Mouse (Mus musculus) intestine, embryonic 16.5 days (tissue): ENCODE results near the gene a. TPM values are rescaled to one million over a fixed set of nuclear protein-coding genes. Genes with fewer than 3 reads are reported as not detected.
"Not testable (repeated sequence)": the region's sequence is repeated elsewhere in the genome, so short reads cannot be mapped to it uniquely, and the experiment has no call there.

Source experiments
- ATAC-seq: fragments of 200-750 bp; cut with Nextera tagmentation; 2 replicates; pipeline ENCODE4 v1.8.0; 2017; ENCODE audit warnings: moderate TSS enrichment, moderate library complexity
- H3K27ac ChIP-seq: fragments of 300-500 bp; sonication (generic); 2 replicates; pipeline ENCODE4 v1.5.1; 2014; ENCODE audit warnings: mild to moderate bottlenecking, low read length
- H3K27me3 ChIP-seq: fragments of 300-500 bp; sonication (generic); replicated peaks from 2 replicates; pipeline ENCODE4 v1.6.1; 2014; ENCODE audit warnings: low read length, control low read depth, mixed read lengths; ENCODE audit not compliant: control insufficient read depth, insufficient read depth
- H3K36me3 ChIP-seq: fragments of 300-500 bp; sonication (generic); 2 replicates; pipeline ENCODE4 v1.6.1; 2014; ENCODE audit warnings: low read length, control low read depth; ENCODE audit not compliant: control insufficient read depth, insufficient read depth
- H3K4me1 ChIP-seq: fragments of 300-500 bp; sonication (generic); 2 replicates; pipeline ENCODE4 v1.6.1; 2014; ENCODE audit warnings: low read length, control low read depth, mixed read lengths; ENCODE audit not compliant: control insufficient read depth, insufficient read depth
- H3K4me2 ChIP-seq: fragments of 300-500 bp; sonication (generic); 2 replicates; pipeline ENCODE4 v1.6.1; 2014; ENCODE audit warnings: low read depth, low read length, control low read depth
- H3K4me3 ChIP-seq: fragments of 300-500 bp; sonication (generic); 2 replicates; pipeline ENCODE4 v1.5.1; 2014; ENCODE audit warnings: mild to moderate bottlenecking, low read length
- H3K9ac ChIP-seq: fragments of 300-500 bp; sonication (generic); 2 replicates; pipeline ENCODE4 v1.6.1; 2014; ENCODE audit warnings: low read depth, low read length
- H3K9me3 ChIP-seq: fragments of 300-500 bp; sonication (generic); 2 replicates; pipeline ENCODE4 v1.6.1; 2016; ENCODE audit warnings: low read length, control low read depth; ENCODE audit not compliant: control insufficient read depth
- WGBS: fragments of 180-500 bp; shearing (Covaris S2); extraction: QIAGEN DNeasy Blood & Tissue Kit; methylation state at CpG from one replicate; pipeline ENCODE4 v1.1.7; 2014; 5-methylcytosine and 5-hydroxymethylcytosine counted together
- polyA plus RNA-seq: library from polyadenylated mRNA; unstranded; fragments of >200 nt; fragmentation: Nextera tagmentation; extraction: Ambion mirVana; gene quantifications from 2 replicates; pipeline ENCODE4 v1.2.1, GENCODE M21; 2015

The a gene
- polyA plus RNA-seq, 1 experiment from 2014 or later = not detected

DNA sequence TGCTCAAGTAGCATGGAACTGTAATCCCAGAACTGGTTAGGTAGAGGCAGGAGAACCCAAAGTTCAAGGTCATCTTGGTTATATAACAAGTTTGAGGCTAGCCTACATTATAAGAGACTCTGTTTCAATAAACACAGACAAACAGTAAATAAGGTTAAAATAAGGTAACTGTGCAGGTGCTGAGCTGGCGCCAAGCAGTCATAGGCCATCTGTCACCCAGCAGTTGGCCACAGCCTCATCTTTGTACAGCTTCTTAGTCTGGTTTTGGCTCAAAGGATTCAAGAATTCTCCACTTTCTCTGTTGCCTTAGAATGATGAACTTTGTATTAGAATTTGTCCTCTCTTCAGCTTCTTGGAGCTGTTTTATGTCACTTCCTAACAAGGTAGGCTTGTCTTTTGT, 76.9 kb downstream of the a start:
- H3K27ac ChIP-seq = no peak overlapping the region
- H3K4me2 ChIP-seq = no peak overlapping the region
- H3K27me3 ChIP-seq = no peaks in the 10 kb centered on the region
- H3K4me3 ChIP-seq = no peak overlapping the region
- WGBS = 84% methylated on average over 1 of the region's 1 CpGs
- no peak overlapping the region for H3K9ac ChIP-seq
- no peaks in the 10 kb centered on the region for H3K4me1 ChIP-seq
- peaks cover 34% of the 10 kb centered on the region for H3K36me3 ChIP-seq
- ATAC-seq = no peak
- H3K9me3 ChIP-seq = no peaks in the 10 kb centered on the region

GRCm38 (mm10) chr2:154869954-154870641, 78.9 kb downstream of the a start:
- H3K4me1 ChIP-seq = no peaks in the 10 kb centered on the region
- no peaks in the 10 kb centered on the region for H3K9me3 ChIP-seq
- ATAC-seq = no peak
- H3K9ac ChIP-seq = no peak overlapping the region
- no peak overlapping the region for H3K27ac ChIP-seq
- H3K36me3 ChIP-seq = peaks cover 26% of the 10 kb centered on the region
- H3K4me3 ChIP-seq = no peak overlapping the region
- H3K27me3 ChIP-seq = no peaks in the 10 kb centered on the region
- H3K4me2 ChIP-seq = no peak overlapping the region

GRCm38 (mm10) chr2:154876621-154877020, 85.4 kb downstream of the a start:
- no peak overlapping the region for H3K27ac ChIP-seq
- H3K9ac ChIP-seq = no peak overlapping the region
- H3K36me3 ChIP-seq = peaks cover 9% of the 10 kb centered on the region; the same call in 1 of the 2 replicates
- no peak overlapping the region for H3K4me3 ChIP-seq
- ATAC-seq = no peak
- no peak overlapping the region for H3K4me2 ChIP-seq
- H3K9me3 ChIP-seq = no peaks in the 10 kb centered on the region
- 71% methylated on average over 2 of the region's 2 CpGs for WGBS
- H3K4me1 ChIP-seq = no peaks in the 10 kb centered on the region; the same call in 1 of the 2 replicates
- H3K27me3 ChIP-seq = no peaks in the 10 kb centered on the region

GRCm38 (mm10) chr2:154891585-154891984, 100.4 kb downstream of the a start:
- Histone ChIP-seq H3K27me3 (no peaks in the 10 kb centered on the region), H3K27ac (no peak overlapping the region)
- WGBS = 13% methylated on average over 2 of the region's 2 CpGs

DNA sequence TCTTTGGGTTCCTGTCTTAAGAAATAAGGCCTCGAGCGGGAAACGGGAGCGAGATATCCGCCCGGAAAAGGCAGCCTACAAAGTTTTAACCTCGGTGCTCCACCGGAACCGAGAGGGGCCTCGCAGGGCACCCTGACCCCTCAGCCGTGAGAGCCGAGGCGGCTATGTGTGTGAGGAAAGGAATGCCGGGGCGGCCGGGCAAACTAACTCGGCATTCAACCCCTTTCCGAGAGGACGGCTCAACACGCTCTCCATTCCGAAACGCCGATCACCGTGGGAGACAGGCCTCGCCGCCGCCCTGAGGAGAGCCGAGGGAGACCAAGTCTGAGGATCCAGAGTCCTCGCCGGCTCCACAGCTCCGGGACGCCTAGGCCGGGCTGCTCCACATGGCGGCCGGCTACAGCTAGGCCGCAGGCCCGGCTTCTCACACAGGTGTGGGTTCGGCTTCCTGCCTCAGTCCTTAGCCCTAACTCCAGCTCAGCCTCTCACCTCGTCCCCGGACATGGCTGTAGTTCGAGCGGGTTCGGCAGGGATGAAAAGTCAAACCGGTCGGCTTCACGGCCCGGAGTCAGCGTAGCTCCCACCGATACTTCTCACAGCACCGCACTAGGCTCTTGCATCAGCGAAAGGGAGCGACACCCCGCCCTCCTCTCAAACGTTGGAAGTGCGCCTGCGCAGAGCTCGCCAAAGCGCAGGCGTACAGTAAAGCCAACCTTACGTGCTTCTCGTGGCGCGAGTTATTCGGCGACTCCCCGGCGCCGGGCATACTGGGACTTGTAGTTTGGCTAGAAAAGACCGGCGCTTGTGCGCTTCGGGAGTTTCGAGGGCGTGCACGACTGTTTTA, 101.2 kb downstream of the a start, which contains the start of gene Eif2s2:
Gene Eif2s2, minus strand, starts transcription at position 735 of the 844 bp plus-strand sequence.
- peak; percentile 97 for ATAC-seq
- H3K27ac ChIP-seq = peak within 1 kb of the TSS; percentile 77
- H3K4me3 ChIP-seq = peak within 1 kb of the TSS; percentile 69
- H3K4me2 ChIP-seq = peak within 1 kb of the TSS; percentile 72
- no peaks in the 10 kb centered on the region for H3K36me3 ChIP-seq
- no peaks in the 10 kb centered on the region for H3K27me3 ChIP-seq
- H3K4me1 ChIP-seq = peaks cover 13% of the 10 kb centered on the region
- no peaks in the 10 kb centered on the region for H3K9me3 ChIP-seq
- peak within 1 kb of the TSS; percentile 91 for H3K9ac ChIP-seq
- WGBS = under 1% methylated on average over 75 of the region's 75 CpGs

More at GRCm38 (mm10) chr2:154891585-154891984, 100.4 kb downstream of the a start:
- ATAC-seq = no peak
- Histone ChIP-seq H3K4me3 (peak overlapping the region; percentile 69), H3K4me1 (peaks cover 13% of the 10 kb centered on the region), H3K9me3 (no peaks in the 10 kb centered on the region), H3K4me2 (peak overlapping the region; percentile 70), H3K9ac (peak overlapping the region; percentile 91), H3K36me3 (no peaks in the 10 kb centered on the region; the same call in 1 of the 2 replicates)

DNA sequence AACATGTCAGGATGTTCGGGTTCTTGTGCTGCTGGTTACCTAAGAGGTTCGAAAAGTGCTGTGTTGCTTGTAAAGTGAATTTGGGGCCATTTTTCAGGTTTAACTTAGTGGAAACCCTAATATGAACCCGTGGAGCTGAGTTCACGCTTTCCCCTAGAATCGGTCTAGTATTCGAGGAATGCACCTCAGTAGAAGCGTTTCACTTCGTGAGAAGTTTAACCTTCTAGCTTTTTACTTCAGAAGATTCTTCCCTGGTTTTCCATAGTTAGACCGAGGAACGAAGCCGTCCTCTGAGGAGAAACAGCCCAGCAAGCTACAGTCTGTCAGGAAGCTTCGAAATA, 101.8 kb downstream of the a start:
- H3K27ac ChIP-seq = 0 out of 2 replicates have a peak overlapping the region, but pooled peaks have one; percentile 33
- peak overlapping the region; percentile 69 for H3K4me3 ChIP-seq
- peaks cover 13% of the 10 kb centered on the region for H3K4me1 ChIP-seq
- 9% methylated on average over 12 of the region's 12 CpGs for WGBS
- no peaks in the 10 kb centered on the region for H3K27me3 ChIP-seq
- ATAC-seq = peak; percentile 46
- H3K9me3 ChIP-seq = no peaks in the 10 kb centered on the region
- H3K36me3 ChIP-seq = no peaks in the 10 kb centered on the region
- peak overlapping the region; percentile 72 for H3K4me2 ChIP-seq
- H3K9ac ChIP-seq = peak overlapping the region; percentile 91

- Histone ChIP-seq H3K27me3 (no peaks in the 10 kb centered on the region), H3K9ac (no peak overlapping the region), H3K4me3 (no peak overlapping the region), H3K36me3 (no peaks in the 10 kb centered on the region), H3K27ac (no peak overlapping the region), H3K4me1 (peaks cover 13% of the 10 kb centered on the region), H3K4me2 (no peak overlapping the region; the same call in 1 of the 2 replicates), H3K9me3 (no peaks in the 10 kb centered on the region)
- ATAC-seq = no peak
- 67% methylated on average over 4 of the region's 4 CpGs for WGBS
These were observed 102.3 kb downstream of the a start for GRCm38 (mm10) chr2:154893548-154893947.

DNA sequence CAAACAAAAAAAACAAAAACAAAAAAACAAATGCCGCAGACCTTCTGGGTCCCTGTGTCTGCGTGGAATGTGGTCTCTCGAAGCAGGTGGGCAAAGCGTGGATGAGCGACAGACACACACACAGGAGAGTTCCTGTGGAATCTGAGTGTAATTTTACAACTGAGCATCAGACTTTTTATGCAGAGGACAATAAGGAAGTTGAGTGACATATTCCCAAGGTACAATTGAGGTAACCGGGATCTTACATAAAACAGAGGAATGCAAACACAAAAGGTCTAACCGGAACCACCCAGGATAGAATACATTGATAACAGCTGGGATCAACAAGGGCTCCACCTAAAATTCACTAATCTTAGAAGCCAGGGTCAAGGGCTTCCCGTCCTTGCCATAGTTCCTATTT, 107.8 kb downstream of the a start:
- H3K4me1 ChIP-seq, H3K4me2 ChIP-seq, H3K4me3 ChIP-seq, H3K27me3 ChIP-seq, H3K27ac ChIP-seq, H3K9ac ChIP-seq, ATAC-seq, H3K9me3 ChIP-seq, H3K36me3 ChIP-seq: not testable (repeated sequence)
- WGBS = 83% methylated on average over 7 of the region's 8 CpGs

DNA sequence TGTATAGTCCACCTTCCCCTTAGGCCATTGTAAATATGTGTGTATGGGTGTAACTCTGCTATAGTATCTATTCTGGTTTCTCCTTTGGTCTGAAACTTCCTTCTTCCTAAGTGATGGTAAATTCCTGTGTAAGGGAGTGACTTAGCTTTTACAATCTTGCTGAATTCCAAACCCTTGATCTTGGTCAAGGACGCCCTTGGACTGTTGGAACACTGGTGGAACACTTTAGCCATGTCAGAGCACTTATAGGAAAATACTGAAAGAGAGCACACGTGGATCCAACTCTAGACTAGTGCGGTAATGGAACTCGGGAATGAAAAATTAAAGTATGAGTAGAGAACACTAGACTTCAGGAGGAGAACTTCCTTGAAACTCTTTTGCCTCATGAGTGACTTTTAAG, 108.2 kb downstream of the a start:
- not testable (repeated sequence) for ATAC-seq, H3K4me1 ChIP-seq, H3K36me3 ChIP-seq, H3K9ac ChIP-seq, H3K4me2 ChIP-seq, H3K9me3 ChIP-seq, H3K4me3 ChIP-seq, H3K27me3 ChIP-seq
- WGBS = 80% methylated on average over 4 of the region's 4 CpGs
- peak overlapping the region; percentile 33; the same call in 1 of the 2 replicates for H3K27ac ChIP-seq
